Mouse (Mus musculus) liver, embryonic 11.5 days (tissue): ENCODE results near the gene Cfap46. TPM values are rescaled to one million over a fixed set of nuclear protein-coding genes. Genes with fewer than 3 reads are reported as not detected.

Source experiments
- ATAC-seq: fragments of 200-750 bp; cut with Nextera tagmentation; replicated peaks from 2 replicates; pipeline ENCODE4 v1.8.0; 2017; ENCODE audit warnings: moderate number of reproducible peaks, mild to moderate bottlenecking, moderate TSS enrichment, moderate library complexity; ENCODE audit not compliant: low FRiP score
- DNase-seq: peaks from one replicate; pipeline ENCODE4 v3.0.0-alpha.2; 2017; ENCODE audit warnings: low spot score
- H3K27ac ChIP-seq: fragments of 300-500 bp; sonication (generic); 2 replicates; pipeline ENCODE4 v1.5.1; 2014; ENCODE audit warnings: mild to moderate bottlenecking, low read depth, low read length, control low read depth
- H3K27me3 ChIP-seq: fragments of 300-500 bp; sonication (generic); replicated peaks from 2 replicates; pipeline ENCODE4 v1.6.1; 2014; ENCODE audit warnings: low read length, mixed read lengths; ENCODE audit not compliant: control insufficient read depth, insufficient read depth
- H3K36me3 ChIP-seq: fragments of 300-500 bp; sonication (generic); 2 replicates; pipeline ENCODE4 v1.6.1; 2014; ENCODE audit warnings: mild to moderate bottlenecking, low read length, moderate library complexity, mixed read lengths; ENCODE audit not compliant: control insufficient read depth, insufficient read depth
- H3K4me1 ChIP-seq: fragments of 300-500 bp; sonication (generic); replicated peaks from 2 replicates; pipeline ENCODE4 v1.6.1; 2014; ENCODE audit warnings: low read length, mixed read lengths; ENCODE audit not compliant: control insufficient read depth, insufficient read depth
- H3K4me2 ChIP-seq: fragments of 300-500 bp; sonication (generic); 2 replicates; pipeline ENCODE4 v1.6.1; 2014; ENCODE audit warnings: mild to moderate bottlenecking, control low read depth, moderate library complexity
- H3K4me3 ChIP-seq: fragments of 300-500 bp; sonication (generic); 2 replicates; pipeline ENCODE4 v1.5.1; 2014; ENCODE audit warnings: low read depth, low read length, control low read depth
- H3K9ac ChIP-seq: fragments of 300-500 bp; sonication (generic); 2 replicates; pipeline ENCODE4 v1.6.1; 2014; ENCODE audit warnings: low read depth, low read length, control low read depth
- H3K9me3 ChIP-seq: fragments of 300-500 bp; sonication (generic); 2 replicates; pipeline ENCODE4 v1.6.1; 2016; ENCODE audit warnings: low read length, inconsistent platforms, mixed read lengths; ENCODE audit not compliant: control insufficient read depth
- WGBS: fragments of 180-500 bp; shearing (Covaris S2); extraction: QIAGEN DNeasy Blood & Tissue Kit; methylation state at CpG from one replicate; pipeline ENCODE4 v1.1.7; 2014; 5-methylcytosine and 5-hydroxymethylcytosine counted together
- polyA plus RNA-seq: library from polyadenylated mRNA; unstranded; fragments of >200 nt; fragmentation: Nextera tagmentation; extraction: Ambion mirVana; gene quantifications from 2 replicates; pipeline ENCODE4 v1.2.1, GENCODE M21; 2014

Cfap46 gene
- polyA plus RNA-seq, 1 experiment from 2014 or later: not detected

GRCm38 (mm10) chr7:139706411-139707120, 22.9 kb upstream of the Cfap46 start:
- no peak for ATAC-seq

GRCm38 (mm10) chr7:139705781-139706180, 22.2 kb upstream of the Cfap46 start:
- Histone ChIP-seq H3K27me3 (no peaks in the 10 kb centered on the region), H3K4me2 (no peak overlapping the region), H3K9ac (no peak overlapping the region), H3K9me3 (no peaks in the 10 kb centered on the region), H3K4me3 (no peak overlapping the region), H3K27ac (no peak overlapping the region), H3K36me3 (no peaks in the 10 kb centered on the region), H3K4me1 (no peaks in the 10 kb centered on the region; the same call in 1 of the 2 replicates)
- no peak for ATAC-seq
- no peak for DNase-seq
- 88% methylated on average over 8 of the region's 8 CpGs for WGBS

More at GRCm38 (mm10) chr7:139706411-139707120, 22.9 kb upstream of the Cfap46 start:
- Histone ChIP-seq H3K4me1 (no peaks in the 10 kb centered on the region; the same call in 1 of the 2 replicates), H3K9me3 (no peaks in the 10 kb centered on the region), H3K9ac (no peak overlapping the region), H3K4me2 (no peak overlapping the region), H3K36me3 (no peaks in the 10 kb centered on the region), H3K27me3 (no peaks in the 10 kb centered on the region), H3K27ac (no peak overlapping the region), H3K4me3 (no peak overlapping the region)
- WGBS: 65% methylated on average over 13 of the region's 13 CpGs
- DNase-seq: no peak

GRCm38 (mm10) chr7:139705081-139705480, 21.5 kb upstream of the Cfap46 start:
- Histone ChIP-seq H3K4me2 (no peak overlapping the region), H3K4me1 (no peaks in the 10 kb centered on the region; the same call in 1 of the 2 replicates), H3K36me3 (no peaks in the 10 kb centered on the region), H3K9ac (no peak overlapping the region), H3K27ac (no peak overlapping the region), H3K27me3 (no peaks in the 10 kb centered on the region), H3K4me3 (no peak overlapping the region), H3K9me3 (no peaks in the 10 kb centered on the region)
- ATAC-seq: peak; percentile 84
- WGBS: 44% methylated on average over 4 of the region's 4 CpGs
- no peak for DNase-seq

GRCm38 (mm10) chr7:139703826-139704199, 20.2 kb upstream of the Cfap46 start:
- H3K27ac ChIP-seq: no peak overlapping the region
- H3K4me3 ChIP-seq: no peak overlapping the region
- no peak overlapping the region for H3K9ac ChIP-seq
- no peak for DNase-seq
- no peaks in the 10 kb centered on the region for H3K36me3 ChIP-seq
- no peaks in the 10 kb centered on the region; the same call in 1 of the 2 replicates for H3K4me1 ChIP-seq
- H3K4me2 ChIP-seq: no peak overlapping the region
- H3K9me3 ChIP-seq: no peaks in the 10 kb centered on the region
- WGBS: 7% methylated on average over 2 of the region's 2 CpGs
- ATAC-seq: no peak
- no peaks in the 10 kb centered on the region for H3K27me3 ChIP-seq

- Histone ChIP-seq H3K9me3 (no peaks in the 10 kb centered on the region), H3K4me3 (no peak overlapping the region), H3K27ac (no peak overlapping the region), H3K27me3 (no peaks in the 10 kb centered on the region), H3K4me1 (no peaks in the 10 kb centered on the region; the same call in 1 of the 2 replicates), H3K4me2 (no peak overlapping the region), H3K36me3 (no peaks in the 10 kb centered on the region), H3K9ac (no peak overlapping the region)
- ATAC-seq (peak; percentile 80), DNase-seq (peak; percentile 53)
- WGBS: 25% methylated on average over 6 of the region's 6 CpGs
These were observed 19.7 kb upstream of the Cfap46 start for GRCm38 (mm10) chr7:139703146-139703825.

GRCm38 (mm10) chr7:139701651-139702301, 18.2 kb upstream of the Cfap46 start:
- no peaks in the 10 kb centered on the region for H3K9me3 ChIP-seq
- H3K36me3 ChIP-seq: no peaks in the 10 kb centered on the region
- WGBS: 37% methylated on average over 6 of the region's 6 CpGs
- no peak for ATAC-seq
- H3K27ac ChIP-seq: no peak overlapping the region
- DNase-seq: no peak
- H3K4me1 ChIP-seq: no peaks in the 10 kb centered on the region; the same call in 1 of the 2 replicates
- no peak overlapping the region for H3K9ac ChIP-seq
- no peak overlapping the region for H3K4me2 ChIP-seq
- H3K4me3 ChIP-seq: no peak overlapping the region
- no peaks in the 10 kb centered on the region for H3K27me3 ChIP-seq

- DNase-seq (peak; percentile 15), ATAC-seq (no peak)
- H3K4me3 ChIP-seq: no peak overlapping the region
- no peaks in the 10 kb centered on the region for H3K27me3 ChIP-seq
- H3K4me2 ChIP-seq: no peak overlapping the region
- no peak overlapping the region for H3K27ac ChIP-seq
- no peak overlapping the region for H3K9ac ChIP-seq
- WGBS: 84% methylated on average over 4 of the region's 4 CpGs
- no peaks in the 10 kb centered on the region for H3K36me3 ChIP-seq
- no peaks in the 10 kb centered on the region for H3K4me1 ChIP-seq
- no peaks in the 10 kb centered on the region for H3K9me3 ChIP-seq
These were observed 9.2 kb upstream of the Cfap46 start for GRCm38 (mm10) chr7:139692641-139693294.

GRCm38 (mm10) chr7:139692211-139692610, 8.6 kb upstream of the Cfap46 start:
- H3K36me3 ChIP-seq: no peaks in the 10 kb centered on the region
- no peaks in the 10 kb centered on the region for H3K27me3 ChIP-seq
- WGBS: 79% methylated on average over 11 of the region's 11 CpGs
- H3K4me2 ChIP-seq: no peak overlapping the region
- H3K4me3 ChIP-seq: no peak overlapping the region
- no peak overlapping the region for H3K9ac ChIP-seq
- no peaks in the 10 kb centered on the region for H3K4me1 ChIP-seq
- no peak overlapping the region for H3K27ac ChIP-seq
- DNase-seq (peak; percentile 4), ATAC-seq (no peak)
- no peaks in the 10 kb centered on the region for H3K9me3 ChIP-seq
